Mouse (Mus musculus): ENCODE measurements around the gene Ush2a.

Gene Ush2a

DNA sequence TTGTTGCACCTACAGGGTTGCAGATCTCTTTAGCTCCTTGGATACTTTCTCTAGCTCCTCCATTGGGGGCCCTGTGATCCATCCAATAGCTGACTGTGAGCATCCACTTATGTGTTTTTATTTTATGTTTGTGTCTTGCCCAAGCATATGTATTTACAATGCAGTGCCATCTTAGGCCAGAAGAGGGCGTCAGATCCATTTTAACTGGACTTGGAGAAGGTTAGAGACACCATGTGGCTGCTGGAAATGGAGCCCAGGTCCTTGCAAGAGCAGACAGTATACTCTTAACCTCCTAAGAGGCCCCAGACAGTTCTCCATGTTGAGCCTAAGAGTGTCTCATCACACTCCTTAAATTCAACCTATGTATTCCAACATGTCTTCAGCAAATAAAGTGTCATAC is 281.5 kb downstream of the Ush2a start:
- no peak for DNase-seq (ENCODE audit: low spot score)

DNA sequence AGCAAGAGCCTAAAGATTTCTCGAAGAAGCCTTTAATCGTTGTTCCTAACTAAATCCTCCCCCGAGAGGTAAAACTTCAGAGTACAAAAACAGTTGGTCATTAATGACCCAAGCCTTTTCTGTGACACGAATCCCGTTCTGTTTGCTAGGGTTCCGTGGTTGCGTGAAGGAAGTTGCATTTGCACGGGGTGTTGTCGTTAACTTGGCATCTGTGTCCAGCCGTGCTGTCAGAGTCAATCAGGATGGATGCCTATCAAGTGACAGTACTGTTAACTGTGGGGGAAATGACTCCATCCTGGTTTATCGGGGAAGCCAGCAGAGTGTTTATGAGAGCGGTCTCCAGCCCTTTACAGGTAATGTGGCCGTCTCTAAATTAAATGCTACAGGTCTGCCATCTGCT is 287.9 kb downstream of the Ush2a start:
- no peak for DNase-seq (ENCODE audit: low spot score)

DNA sequence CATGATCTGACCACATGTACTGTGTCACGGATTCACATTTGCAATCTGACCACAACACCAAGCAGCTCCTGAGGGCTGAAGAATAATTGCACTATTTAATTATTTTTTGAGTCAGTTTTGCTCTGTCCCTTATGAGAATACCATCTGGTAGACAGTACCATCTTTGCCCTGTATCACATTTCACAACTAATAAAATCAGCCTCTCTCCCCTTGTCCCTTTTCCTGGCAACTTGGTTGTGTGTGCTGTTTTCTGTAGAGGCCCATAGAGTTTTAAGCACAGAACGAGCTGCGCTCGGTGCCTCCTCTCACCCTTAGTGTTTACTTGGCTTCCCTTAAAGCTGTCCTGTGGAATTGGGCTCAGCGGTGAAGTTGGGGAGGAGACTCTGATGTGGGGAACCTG is 290.0 kb downstream of the Ush2a start:
- DNase-seq (ENCODE audit: low spot score): no peak

DNA sequence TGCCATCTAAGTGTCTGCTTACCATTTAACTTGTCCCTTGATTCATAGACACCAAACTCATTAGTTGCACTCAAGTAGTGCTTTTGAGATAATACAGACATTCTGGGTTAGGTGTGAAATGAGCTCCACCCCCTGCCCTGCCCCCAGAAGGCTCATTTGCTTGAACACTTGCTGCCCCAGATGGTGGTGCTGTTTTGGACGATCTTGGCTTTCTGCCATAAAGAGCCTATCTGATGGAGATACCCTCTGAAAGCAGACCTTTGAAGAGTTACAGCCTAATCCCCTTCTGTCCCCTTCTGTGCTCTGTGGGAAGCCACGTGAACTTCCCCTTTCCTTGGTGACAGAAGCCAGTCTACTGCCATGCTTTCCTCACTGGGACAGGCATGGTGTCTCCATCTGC is 297.1 kb downstream of the Ush2a start:
- DNase-seq (ENCODE audit: low spot score): no peak

DNA sequence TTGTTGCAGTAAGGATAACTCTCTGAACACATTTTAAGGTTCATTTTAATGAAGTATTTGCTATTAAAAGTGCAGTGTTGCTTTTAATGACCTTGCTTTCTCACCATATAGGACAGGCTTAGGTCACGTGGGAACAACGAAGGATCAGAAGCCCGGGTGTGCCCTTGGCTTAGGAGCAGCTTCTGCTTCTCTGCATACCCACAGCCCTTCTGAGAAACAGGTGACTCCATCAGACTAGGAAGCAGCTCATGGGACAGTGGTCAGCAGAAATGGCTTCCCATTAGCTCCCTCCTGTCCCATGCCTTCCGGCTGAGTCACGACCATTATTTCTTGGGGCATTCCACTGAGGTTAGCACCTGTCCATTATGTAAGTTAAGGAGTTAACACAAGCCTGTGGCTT is 304.4 kb downstream of the Ush2a start:
- DNase-seq (ENCODE audit: low spot score): no peak

DNA sequence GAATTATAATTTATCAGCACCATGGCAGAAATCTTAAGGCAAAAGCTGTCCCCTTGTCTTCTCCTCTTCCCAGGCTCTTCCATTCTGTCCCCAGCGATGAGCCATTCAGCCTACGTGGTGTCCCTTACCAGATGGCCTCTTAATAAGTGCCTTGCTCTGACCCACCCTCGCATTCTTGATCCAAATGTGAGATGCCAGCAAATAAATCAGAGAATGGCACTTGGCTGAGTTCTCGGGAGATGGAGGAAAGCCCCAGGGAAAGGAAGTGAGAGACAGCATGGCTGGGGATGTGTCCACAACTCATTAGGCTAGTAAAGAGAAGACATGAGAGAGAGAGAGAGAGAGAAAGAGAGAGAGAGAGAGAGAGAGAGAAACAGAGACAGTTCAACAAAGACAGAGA is 305.7 kb downstream of the Ush2a start:
- DNase-seq (ENCODE audit: low spot score): no peak

DNA sequence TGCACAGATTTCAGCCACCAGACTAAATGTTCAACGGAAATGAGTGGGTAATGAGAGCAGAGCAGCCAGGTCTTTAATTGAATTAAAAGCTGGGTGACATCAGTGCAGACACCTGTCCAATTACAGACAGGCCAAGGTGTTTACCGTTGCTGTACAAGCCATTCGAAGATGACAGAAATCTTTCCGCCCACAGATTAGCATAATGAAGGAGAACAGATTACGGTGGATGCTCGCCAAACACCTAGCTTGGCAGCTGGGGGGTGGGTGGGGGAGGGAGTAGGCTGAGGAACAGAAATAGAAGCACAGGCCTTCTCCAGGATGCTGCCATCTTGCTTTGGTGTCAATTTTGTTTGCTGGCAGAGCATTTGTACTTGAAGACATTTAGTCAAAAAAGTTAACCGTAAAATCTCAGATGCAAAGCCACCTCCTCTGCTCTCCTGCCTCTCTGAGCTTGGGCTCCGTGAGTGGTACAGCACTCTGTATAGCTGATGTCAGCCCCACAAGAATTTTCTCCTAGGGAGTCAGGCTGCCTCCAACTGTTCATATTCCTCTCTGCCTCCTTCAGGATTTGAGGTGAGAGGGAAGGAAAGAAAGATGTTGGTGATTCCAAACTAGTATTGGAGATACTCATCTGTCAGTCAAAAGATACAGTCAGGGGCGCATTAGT is 306.6 kb downstream of the Ush2a start:
- no peak for DNase-seq (ENCODE audit: low spot score)

DNA sequence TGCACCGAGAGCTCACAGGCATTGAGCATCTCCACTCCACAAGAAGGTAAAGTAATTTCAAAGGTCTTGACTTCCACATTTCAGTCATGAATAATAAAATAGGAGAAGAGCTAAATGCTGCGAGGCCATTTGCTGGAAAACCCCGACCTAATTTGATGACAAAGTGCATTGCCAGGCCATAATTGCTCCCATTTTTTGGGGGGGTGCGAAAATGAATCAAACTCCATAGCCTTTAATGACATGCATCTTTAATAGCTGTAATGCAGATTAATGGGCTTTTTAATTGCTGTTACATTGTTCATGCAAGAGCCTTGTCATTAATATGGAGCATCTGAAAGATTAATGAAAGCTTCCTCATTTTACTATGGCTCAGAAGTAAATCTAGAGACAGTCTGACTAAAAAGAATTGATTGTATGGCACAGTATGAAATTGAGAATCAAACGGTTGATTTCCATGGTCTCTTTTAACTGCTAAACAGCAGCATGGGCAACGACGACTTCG is 314.5 kb downstream of the Ush2a start:
- DNase-seq (ENCODE audit: low spot score): no peak

DNA sequence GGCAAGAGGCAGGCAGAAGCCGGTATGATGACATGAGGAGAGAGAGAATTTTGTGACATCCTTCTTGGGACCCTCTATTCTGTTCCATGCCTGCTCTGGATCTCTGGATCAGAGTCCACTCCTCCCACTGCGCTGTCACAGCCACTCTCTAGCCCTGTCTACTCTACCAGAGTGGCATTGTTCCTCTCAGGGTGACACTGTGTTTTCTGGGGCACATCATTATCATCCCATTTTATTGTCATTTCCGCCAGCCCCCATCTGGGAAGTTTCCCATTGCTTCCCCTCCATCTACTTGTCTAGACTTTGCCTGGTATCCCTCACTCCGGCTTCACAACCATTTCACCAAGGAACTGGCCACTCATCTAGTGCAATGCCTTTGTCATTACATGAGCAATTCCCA is 315.6 kb downstream of the Ush2a start:
- DNase-seq (ENCODE audit: low spot score): no peak

DNA sequence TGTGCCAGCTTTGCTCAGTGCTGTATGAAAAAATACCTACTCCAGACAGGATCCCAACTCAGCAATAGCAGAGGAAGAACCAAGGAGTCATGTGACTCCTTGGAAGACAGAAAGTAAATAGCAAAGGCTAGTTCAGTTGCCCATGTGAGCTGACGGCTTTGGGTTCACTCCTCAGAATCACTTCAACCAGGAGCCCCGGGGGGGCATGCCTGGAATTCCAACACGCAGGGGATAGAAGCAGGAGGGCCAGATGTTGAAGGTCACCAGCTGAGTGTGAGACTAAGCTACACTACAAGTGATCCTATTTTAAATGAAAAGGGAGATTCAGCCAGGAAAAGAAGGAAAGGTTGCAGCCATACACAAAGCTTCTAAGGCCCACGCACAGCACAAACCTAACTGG is 319.3 kb downstream of the Ush2a start:
- DNase-seq (ENCODE audit: low spot score): no peak

DNA sequence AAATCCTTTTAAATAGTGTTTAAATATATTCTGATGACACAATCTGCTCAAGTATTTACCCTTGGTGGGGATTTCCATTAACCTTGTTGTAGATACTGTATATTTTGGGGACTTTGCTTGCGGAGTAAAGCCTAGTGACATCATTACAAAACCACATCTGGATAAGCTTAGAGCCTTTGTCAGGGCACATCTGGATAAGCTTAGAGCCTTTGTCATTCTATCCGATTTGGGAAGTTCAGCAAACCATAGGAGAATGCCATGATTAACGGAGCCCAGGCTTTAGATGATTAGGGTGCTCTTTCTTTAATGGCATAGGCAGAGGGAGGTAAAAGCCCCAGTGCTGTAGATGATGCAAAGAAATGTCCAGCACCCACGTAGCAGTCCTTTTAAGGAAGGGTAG is 333.4 kb downstream of the Ush2a start:
- no peak for DNase-seq (ENCODE audit: low spot score)

DNA sequence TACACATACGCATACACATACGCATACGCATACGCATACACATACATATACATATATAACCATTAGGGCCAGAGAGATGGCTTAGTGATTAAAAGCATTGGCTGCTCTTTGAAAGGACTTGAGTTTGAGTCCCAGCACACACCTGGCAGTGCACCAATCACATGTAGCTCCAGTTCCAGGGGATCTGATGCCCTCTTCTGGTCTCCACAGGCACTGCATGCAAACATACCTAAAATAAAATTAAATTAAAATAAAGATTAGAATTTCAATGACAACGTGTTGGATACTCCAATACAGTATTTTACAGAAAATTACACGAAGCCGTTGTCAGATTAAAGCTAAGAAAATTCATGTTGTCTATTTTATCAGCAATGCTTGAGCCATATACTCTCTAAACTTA is 336.2 kb downstream of the Ush2a start:
- no peak for DNase-seq (ENCODE audit: low spot score)

DNA sequence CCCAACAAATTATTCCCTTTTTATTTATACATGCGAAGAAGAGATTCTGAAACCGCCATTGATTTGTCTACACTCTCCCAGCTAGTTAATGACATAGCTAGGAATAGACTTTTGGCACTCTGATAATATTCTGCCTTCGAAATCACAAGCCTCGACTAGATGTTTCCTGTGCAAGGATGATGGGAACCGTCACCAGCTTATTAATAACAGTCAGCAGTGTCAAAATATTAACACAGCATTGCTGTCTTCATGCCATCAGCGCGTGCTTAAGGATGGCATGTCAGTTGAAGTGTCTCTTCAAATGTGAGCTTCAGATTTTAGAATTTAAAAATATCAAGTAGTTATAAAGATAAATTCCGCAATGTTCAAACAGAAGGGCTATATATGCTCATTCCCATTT is 337.3 kb downstream of the Ush2a start:
- no peak for DNase-seq (ENCODE audit: low spot score)

DNA sequence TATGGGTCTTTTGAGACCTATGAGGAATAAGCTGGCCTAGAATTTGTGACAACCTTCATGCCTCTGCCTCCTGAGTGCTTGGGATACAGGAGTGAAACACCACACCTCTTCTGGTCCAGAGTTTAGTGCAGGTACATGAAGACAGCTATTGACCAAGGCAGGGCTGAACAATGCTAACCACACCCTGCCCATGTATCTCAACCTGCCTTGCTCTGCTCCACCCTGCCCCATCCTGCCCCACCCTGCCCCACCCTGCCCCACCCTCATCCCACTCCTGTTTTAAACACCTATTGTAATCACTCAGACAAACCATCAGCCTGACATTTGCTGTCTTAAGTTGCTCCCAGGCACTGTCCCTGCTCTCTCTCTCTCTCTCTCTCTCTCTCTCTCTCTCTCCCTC is 344.6 kb downstream of the Ush2a start:
- no peak for DNase-seq (ENCODE audit: low spot score)

DNA sequence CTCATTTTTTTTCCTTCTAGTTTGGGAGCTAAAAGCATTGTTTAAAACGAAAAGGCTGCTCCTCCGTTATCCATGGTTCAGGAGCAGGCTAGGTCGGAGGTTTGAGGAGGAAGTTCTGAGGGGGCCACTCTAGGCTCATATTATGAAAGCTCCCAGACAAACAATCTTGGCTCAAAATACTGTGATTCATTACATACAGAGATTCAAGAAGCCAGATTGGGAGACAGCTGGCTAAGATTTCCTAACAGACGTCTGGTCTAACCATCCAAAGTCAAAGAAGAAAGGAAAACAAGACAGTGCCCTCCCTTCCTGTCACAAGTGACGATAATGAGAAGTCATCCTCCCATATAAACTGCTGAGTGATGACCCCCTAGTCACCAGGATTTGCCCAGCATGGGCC is 354.7 kb downstream of the Ush2a start:
- DNase-seq (ENCODE audit: low spot score): no peak

DNA sequence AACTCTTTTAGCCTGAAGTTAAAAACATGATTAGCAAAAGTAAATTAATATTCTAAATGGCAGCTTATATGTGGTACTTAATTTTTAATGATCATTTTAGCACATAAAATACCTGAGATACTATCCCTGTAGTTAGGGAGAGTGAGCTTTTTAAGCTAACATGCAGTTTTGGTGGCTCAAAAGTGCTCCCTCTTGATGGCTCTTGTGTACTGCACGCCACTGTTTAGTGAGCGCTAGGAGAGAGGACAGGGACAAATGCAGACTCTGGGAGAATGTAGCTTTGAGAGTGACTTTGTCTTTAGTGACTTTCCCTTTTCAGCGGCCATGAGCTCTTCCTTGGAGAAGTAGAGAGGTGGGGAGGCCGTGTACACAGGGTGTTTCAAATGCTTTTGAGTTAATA is 371.9 kb downstream of the Ush2a start:
- DNase-seq (ENCODE audit: low spot score): no peak

DNA sequence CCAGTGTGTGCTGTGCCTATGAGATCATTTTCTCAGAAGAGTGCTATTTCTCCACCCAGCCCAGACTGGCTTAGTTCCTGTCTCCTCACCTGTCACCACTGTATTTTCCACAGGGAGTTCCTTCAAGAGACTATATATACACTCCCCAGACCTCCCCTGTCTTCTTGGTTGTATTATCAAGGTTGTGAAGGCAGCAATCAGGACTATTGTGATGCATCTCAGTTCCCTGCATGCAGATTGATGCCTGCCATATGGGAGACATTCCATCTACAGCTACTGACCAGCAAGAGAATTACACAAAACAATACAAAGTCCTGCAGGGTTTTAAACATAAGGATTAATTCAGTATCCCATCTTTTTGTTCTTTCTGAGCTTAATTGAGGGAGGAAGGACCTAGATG is 377.8 kb downstream of the Ush2a start:
- no peak for DNase-seq (ENCODE audit: low spot score)

DNA sequence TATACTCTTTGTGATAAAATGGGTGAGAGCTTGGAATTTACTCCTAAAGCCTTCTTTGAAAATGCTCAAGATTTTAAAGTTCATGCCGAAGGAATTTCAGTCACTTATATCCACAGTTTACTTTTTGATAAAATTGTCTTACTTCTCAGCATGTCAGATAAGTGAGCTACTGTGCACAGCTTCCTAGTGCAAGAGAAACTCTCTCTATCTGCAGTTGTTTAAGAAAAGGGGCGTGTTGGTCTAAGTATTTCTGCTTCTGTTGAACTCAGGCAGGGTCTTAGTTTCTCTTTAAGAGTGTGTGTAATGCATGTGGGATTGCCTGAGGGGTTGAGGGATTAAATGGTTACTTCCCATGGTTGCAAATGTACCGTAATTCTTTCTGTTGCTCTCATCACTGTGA is 381.3 kb downstream of the Ush2a start:
- no peak for DNase-seq (ENCODE audit: low spot score)

DNA sequence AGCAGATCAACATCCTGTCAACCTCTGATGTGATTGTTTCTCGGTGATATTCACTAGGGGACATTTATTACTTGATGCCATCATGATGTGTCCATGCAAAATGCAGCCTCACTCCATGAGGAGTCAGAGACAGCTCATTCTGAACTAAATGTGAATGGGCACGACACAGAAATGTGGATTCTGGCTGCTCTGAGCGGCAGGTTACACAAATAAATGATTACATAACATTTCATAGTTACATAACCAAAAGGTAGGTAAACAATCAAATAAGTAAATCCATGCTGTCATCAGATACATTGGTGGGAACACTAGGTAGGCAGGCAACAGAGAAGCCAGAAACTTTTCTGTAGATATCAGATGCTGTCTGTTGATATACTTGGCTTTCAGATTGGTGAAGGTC is 391.2 kb downstream of the Ush2a start:
- DNase-seq (ENCODE audit: low spot score): no peak

DNA sequence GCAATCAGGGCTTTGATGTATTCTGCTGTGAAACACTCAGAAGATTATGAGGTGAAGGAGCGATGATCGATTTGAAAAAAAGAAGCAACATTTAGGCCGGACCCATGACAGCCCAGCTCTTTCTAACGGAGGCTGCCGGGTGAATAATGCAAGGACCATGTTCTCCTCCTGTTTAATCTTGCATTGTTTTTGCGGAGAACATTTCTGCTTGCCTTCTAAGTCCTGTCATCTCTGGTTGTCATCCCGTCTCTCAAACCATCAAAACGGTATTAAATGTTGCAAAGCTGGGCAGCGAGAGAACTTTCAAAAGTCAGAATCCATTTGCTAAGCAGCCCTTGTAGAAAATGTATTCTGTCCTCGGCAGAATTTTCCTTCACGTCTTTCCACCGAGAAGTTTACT is 394.3 kb downstream of the Ush2a start:
- no peak for DNase-seq (ENCODE audit: low spot score)

DNA sequence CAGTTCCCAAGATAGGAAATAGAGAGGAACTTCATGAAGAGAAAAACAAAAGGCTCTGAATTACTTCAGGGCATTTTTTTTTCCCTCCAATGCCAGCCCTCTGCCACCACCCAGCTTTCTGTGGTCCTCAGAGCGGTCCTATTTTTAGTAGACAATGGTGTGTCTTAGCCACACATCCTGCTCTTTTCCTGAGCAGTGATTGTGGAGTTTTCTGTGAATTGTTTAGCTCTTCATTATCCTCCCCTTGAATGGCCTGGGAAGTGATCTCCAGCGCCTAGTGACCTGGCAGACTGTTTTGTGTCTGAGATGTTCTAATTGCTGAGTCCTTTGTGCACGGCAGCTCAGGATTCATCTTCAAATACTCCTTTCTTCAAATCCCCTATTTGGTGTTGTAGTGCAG is 397.3 kb downstream of the Ush2a start:
- no peak for DNase-seq (ENCODE audit: low spot score)

DNA sequence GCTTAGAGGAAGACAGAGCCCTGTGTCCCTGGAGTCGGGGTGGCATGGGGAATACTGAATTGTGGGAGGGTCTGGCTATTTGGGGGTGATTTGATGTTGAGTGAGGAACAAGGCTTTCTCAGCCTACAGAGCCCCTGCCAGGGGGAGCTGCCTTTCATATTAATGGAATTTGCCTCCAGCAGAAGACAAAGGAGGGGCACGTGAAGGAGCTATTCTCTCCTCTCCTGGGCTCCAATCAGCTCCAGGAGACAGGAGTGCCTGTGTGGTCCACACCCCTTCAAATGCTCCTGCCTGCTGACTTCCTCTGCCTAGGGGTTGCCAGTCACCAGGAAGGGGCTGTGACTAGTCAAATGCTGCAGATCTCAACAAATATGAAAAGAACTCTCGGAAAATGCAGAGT is 398.5 kb downstream of the Ush2a start:
- no peak for DNase-seq (ENCODE audit: low spot score)

DNA sequence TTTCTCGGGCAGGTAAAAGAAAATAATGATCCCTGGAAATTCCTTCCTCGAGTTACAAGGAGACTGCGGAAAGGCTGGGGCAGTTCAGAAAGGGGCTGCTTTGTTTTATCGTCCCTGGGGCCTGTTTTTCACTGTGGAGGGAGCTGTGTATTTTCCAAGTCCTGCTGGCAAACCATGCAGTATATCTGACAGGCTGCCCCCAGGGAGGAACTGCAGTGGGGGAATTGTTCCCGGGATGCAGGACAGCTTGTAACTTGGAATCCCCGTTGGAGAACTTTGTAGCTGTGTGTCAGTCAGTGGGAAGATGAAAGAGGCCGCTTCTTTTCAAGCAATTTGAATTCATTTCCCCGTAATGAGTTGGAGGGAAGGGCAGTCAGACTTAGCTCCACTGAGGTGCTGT is 399.1 kb downstream of the Ush2a start:
- DNase-seq (ENCODE audit: low spot score): no peak

DNA sequence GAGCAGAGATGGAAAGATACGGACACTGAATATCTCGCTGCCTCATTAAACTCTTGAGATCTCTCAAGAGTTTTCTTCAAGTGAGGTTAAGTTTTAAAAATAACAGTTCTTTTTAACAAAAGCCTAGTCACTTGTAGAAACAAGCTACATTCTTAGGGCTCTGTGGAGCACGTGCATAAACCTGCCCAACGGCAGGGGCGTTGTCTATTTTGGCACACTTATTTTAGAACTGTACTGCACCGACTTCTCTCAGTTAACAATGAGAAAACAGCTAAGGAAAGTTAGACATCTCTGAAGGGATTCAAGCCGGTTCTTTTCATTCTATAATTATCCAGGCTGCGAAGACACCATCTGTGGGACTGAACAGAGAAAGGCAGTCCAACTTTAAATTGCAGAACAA is 405.6 kb downstream of the Ush2a start:
- no peak for DNase-seq (ENCODE audit: low spot score)

DNA sequence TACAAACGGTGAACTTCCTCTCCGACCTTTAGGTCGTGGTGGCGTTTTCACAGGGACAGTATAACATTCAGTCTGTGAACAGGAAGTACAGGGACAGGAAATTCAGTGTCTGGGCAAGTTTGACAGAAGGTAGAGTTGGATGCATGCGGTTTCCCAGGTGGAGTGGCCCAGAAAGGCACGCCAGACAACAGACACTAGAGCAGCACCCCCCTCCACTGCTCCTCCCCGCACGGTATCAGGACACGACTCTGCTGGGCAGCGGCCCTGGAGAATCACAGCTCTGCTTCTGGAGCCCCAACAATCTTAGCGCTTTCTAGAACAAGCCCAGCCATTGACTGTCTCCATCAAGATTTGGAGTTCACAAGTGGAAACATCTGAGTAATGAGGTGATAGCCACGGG is 406.7 kb downstream of the Ush2a start:
- DNase-seq (ENCODE audit: low spot score): no peak

All from spleen, adult 12 weeks (tissue).